Mouse (Mus musculus): ENCODE measurements around the gene Pstpip1. TPM values are rescaled to one million over a fixed set of nuclear protein-coding genes. Genes with fewer than 3 reads are reported as not detected.

Gene Pstpip1
- polyA plus RNA-seq, 1 experiment from 2014 or later: 0.96 TPM

DNA sequence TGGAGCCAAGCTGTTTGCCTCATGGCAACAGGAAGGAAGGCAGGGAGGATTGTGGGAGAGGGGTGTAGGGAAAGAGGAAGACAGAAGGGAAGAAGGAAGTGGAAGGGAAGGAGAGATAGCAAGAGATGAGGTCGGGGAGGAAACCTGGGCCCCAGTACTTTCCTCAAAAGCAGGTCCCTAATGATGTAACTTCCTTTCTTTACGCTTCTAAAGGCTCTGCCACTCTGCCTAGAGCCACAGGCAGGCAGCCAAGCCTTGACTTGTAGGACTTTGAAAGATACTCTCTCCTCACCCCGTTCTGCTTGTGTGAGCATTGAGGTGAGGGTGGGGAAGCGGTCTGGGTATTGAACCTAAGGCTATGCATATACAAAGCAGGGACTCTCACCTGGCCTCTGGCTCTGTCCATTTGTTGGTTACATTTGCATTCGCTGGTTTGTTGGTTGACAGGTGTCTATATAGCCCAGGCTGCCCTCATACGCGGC, 10.3 kb downstream of the Pstpip1 start:
- H3K9me3 ChIP-seq (ENCODE audit: low read length): no peaks in the 10 kb centered on the region
- no peak overlapping the region for H3K4me3 ChIP-seq (ENCODE audit: low read length)
- H3K36me3 ChIP-seq (ENCODE audit: insufficient read depth, low read length): no peaks in the 10 kb centered on the region
- no peak overlapping the region for H3K9ac ChIP-seq (replicated peaks; ENCODE audit: low read length)
- ATAC-seq (ENCODE audit: low FRiP score, low TSS enrichment): no peak
- no peak overlapping the region for H3K27ac ChIP-seq (ENCODE audit: low read length)
- peaks cover 7% of the 10 kb centered on the region for H3K4me1 ChIP-seq (ENCODE audit: insufficient read depth, low read length)
- H3K4me2 ChIP-seq (replicated peaks; ENCODE audit: low read depth, low read length): no peak overlapping the region
- H3K27me3 ChIP-seq (ENCODE audit: insufficient read depth, low read length): no peaks in the 10 kb centered on the region
- 89% methylated on average over 7 of the region's 7 CpGs for WGBS

DNA sequence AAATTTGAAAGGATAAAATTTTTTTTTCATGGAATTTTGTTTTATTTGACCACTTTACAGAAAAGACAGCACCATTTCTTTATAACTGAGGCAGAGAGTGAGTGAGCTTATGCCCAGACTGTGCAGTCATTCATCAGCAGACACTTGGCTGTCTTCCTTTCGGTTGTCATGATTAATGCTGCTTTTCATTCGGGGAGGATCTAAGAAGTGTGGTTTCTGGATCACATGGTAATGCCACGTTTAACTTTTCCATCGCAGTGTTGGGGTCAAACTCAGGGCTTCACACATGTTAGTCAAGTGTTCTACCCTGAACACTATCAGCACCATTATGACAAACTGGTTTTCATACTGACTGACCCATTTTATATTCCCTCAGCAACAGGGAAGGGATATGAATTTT, 11.3 kb downstream of the Pstpip1 start:
- H3K4me2 ChIP-seq (replicated peaks; ENCODE audit: low read depth, low read length): no peak overlapping the region
- no peaks in the 10 kb centered on the region for H3K9me3 ChIP-seq (ENCODE audit: low read length)
- H3K9ac ChIP-seq (replicated peaks; ENCODE audit: low read length): no peak overlapping the region
- no peaks in the 10 kb centered on the region for H3K36me3 ChIP-seq (ENCODE audit: insufficient read depth, low read length)
- H3K4me3 ChIP-seq (ENCODE audit: low read length): no peak overlapping the region
- H3K27ac ChIP-seq (ENCODE audit: low read length): no peak overlapping the region
- H3K27me3 ChIP-seq (ENCODE audit: insufficient read depth, low read length): no peaks in the 10 kb centered on the region
- H3K4me1 ChIP-seq (ENCODE audit: insufficient read depth, low read length): peaks cover 10% of the 10 kb centered on the region
- ATAC-seq (ENCODE audit: low FRiP score, low TSS enrichment): no peak
- WGBS: 27% methylated on average over 4 of the region's 4 CpGs

DNA sequence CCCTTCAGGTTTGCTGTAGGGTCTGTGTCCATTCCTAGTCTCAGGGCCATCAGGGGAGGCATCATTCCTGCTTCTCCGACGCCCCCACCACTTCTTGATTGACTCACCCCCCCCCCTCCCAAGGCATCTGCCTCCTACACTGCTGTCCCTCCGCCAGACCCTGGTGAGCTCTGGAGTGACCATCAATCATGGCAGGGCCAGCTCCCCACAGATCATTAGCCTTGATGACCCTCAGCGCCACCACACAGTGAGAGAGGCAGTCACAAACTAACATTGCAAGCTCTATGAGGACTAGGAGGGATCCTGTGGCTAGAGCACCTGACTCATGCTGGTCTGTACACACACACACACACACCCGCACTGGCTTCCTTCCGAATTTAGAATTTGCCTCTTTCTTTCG, 15.2 kb downstream of the Pstpip1 start:
- H3K36me3 ChIP-seq (ENCODE audit: insufficient read depth, low read length): no peaks in the 10 kb centered on the region
- peak; percentile 88 for ATAC-seq (ENCODE audit: low FRiP score, low TSS enrichment)
- WGBS: 19% methylated on average over 7 of the region's 7 CpGs

DNA sequence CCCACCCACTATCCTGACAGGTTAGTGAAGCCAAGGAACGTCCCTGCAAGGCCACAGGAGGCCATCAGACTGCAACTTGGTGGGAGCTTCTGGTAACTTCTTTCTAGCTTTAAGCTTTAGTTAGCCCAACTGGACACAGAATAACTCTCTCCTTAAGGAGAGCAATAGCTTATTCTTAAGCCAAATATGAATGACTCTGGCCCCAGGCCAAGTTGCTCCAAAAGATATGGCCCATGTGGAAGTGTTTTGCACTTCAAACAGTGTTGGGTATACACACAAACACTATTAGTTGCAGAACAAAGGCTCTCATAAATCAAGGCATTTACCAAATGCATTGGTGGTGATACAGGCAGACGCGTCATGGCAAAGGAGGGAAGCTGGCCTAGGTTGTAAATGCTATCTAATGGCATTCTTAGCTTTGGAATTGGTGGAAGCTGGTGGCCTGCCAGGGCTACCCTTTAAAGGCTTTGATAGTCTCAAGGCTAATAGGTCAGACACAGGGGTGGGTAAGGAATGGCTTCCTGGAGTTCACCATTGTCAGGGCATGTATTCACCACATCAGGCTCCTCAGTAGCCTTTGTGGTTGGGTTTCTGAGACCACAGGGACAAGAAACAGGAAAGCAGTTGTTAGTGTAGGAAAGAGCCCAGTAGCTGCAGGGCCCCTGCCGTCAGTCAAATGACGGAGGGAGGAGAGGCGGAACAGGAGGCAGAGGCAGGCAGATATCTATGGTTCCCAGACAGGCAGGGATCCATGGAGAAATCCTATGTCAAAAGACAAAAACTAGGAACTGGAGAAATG, 16.7 kb downstream of the Pstpip1 start:
- no peak for ATAC-seq (ENCODE audit: low FRiP score, low TSS enrichment)
- no peaks in the 10 kb centered on the region for H3K27me3 ChIP-seq (ENCODE audit: insufficient read depth, low read length)
- no peak overlapping the region for H3K4me2 ChIP-seq (replicated peaks; ENCODE audit: low read depth, low read length)
- H3K4me1 ChIP-seq (ENCODE audit: insufficient read depth, low read length): peaks cover 15% of the 10 kb centered on the region
- no peaks in the 10 kb centered on the region for H3K36me3 ChIP-seq (ENCODE audit: insufficient read depth, low read length)
- no peak overlapping the region for H3K27ac ChIP-seq (ENCODE audit: low read length)
- 77% methylated on average over 6 of the region's 6 CpGs for WGBS
- no peaks in the 10 kb centered on the region for H3K9me3 ChIP-seq (ENCODE audit: low read length)
- H3K9ac ChIP-seq (replicated peaks; ENCODE audit: low read length): no peak overlapping the region
- H3K4me3 ChIP-seq (ENCODE audit: low read length): no peak overlapping the region

More for the DNA sequence above, 15.2 kb downstream of the Pstpip1 start:
- Histone ChIP-seq H3K27ac (ENCODE audit: low read length) (no peak overlapping the region), H3K9me3 (ENCODE audit: low read length) (no peaks in the 10 kb centered on the region), H3K4me1 (ENCODE audit: insufficient read depth, low read length) (peaks cover 15% of the 10 kb centered on the region), H3K27me3 (ENCODE audit: insufficient read depth, low read length) (no peaks in the 10 kb centered on the region), H3K4me3 (ENCODE audit: low read length) (no peak overlapping the region), H3K9ac (replicated peaks; ENCODE audit: low read length) (no peak overlapping the region), H3K4me2 (replicated peaks; ENCODE audit: low read depth, low read length) (no peak overlapping the region)

DNA sequence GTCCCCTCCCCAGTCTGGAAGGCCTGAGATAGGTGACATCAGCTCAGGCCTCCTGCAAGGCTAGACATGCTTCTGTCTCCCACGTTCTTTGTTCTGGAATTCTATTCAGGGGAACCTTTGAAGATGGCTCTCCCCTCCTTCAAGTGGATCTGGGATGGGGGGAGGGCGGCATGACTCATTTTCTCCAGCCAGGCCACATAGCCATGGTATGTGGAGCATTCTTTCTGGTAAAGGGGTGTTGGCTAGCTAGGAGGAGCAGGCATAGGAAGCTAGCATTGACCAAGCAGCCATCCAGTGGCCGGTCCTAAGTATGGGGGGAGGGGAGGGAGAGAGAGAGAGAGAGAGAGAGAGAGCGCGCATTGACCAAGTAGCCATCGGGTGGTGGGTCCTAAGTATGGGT, 17.8 kb downstream of the Pstpip1 start:
- H3K27ac ChIP-seq (ENCODE audit: low read length): no peak overlapping the region
- H3K36me3 ChIP-seq (ENCODE audit: insufficient read depth, low read length): no peaks in the 10 kb centered on the region
- H3K4me1 ChIP-seq (ENCODE audit: insufficient read depth, low read length): peaks cover 15% of the 10 kb centered on the region
- WGBS: 79% methylated on average over 6 of the region's 6 CpGs
- no peak for ATAC-seq (ENCODE audit: low FRiP score, low TSS enrichment)
- H3K4me2 ChIP-seq (replicated peaks; ENCODE audit: low read depth, low read length): no peak overlapping the region
- H3K4me3 ChIP-seq (ENCODE audit: low read length): no peak overlapping the region
- H3K9me3 ChIP-seq (ENCODE audit: low read length): no peaks in the 10 kb centered on the region
- H3K27me3 ChIP-seq (ENCODE audit: insufficient read depth, low read length): no peaks in the 10 kb centered on the region
- H3K9ac ChIP-seq (replicated peaks; ENCODE audit: low read length): no peak overlapping the region

DNA sequence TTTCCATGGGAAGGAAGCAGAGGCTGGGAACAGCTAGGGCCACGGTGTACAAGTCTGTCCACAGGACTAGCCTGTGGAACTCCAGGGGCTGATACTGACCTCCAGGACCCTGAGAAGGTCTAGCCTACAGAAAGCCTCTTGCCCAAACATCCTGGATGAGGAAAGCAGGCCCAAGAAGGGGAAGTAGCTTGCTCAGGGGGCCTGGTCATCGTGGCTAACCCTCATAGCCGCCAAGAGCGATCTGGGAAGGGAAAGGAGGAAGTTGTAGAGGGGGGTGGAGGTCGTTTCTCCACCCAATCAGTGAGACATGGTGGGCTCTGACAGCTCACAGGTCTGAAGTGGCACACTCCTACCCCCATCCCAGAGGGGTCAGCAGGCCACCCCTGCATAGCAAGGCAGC, 18.4 kb downstream of the Pstpip1 start:
- peaks cover 15% of the 10 kb centered on the region for H3K4me1 ChIP-seq (ENCODE audit: insufficient read depth, low read length)
- no peak for ATAC-seq (ENCODE audit: low FRiP score, low TSS enrichment)
- H3K36me3 ChIP-seq (ENCODE audit: insufficient read depth, low read length): no peaks in the 10 kb centered on the region
- H3K4me3 ChIP-seq (ENCODE audit: low read length): no peak overlapping the region
- H3K9ac ChIP-seq (replicated peaks; ENCODE audit: low read length): no peak overlapping the region
- H3K4me2 ChIP-seq (replicated peaks; ENCODE audit: low read depth, low read length): no peak overlapping the region
- 76% methylated on average over 5 of the region's 5 CpGs for WGBS
- H3K9me3 ChIP-seq (ENCODE audit: low read length): no peaks in the 10 kb centered on the region
- H3K27me3 ChIP-seq (ENCODE audit: insufficient read depth, low read length): no peaks in the 10 kb centered on the region
- no peak overlapping the region for H3K27ac ChIP-seq (ENCODE audit: low read length)

DNA sequence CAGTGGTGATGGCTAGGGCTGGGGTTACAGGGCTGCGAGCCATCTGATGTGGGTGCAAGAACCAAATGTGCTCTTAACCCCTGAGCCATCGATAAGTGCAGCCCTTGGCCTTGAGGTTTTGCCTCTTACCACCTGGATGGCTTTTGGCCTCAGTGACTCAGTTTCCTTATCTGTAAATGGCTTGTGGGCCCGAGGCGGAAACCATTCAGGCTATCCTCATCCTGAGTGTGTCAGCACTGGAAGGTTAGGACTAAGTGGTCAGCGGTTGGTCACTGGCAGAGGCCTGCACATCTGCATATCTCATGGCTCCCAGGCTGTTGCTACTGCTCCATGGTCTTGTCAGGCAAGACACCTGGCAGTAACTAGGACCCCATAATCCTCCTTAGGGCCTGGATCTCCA, 28.3 kb downstream of the Pstpip1 start:
- H3K4me3 ChIP-seq (ENCODE audit: low read length): no peak overlapping the region
- peaks cover 13% of the 10 kb centered on the region; the same call in 1 of the 2 replicates for H3K4me1 ChIP-seq (ENCODE audit: insufficient read depth, low read length)
- no peak overlapping the region for H3K27ac ChIP-seq (ENCODE audit: low read length)
- 82% methylated on average over 5 of the region's 5 CpGs for WGBS
- no peak overlapping the region for H3K4me2 ChIP-seq (replicated peaks; ENCODE audit: low read depth, low read length)
- H3K9me3 ChIP-seq (ENCODE audit: low read length): no peaks in the 10 kb centered on the region
- no peaks in the 10 kb centered on the region for H3K36me3 ChIP-seq (ENCODE audit: insufficient read depth, low read length)
- H3K9ac ChIP-seq (replicated peaks; ENCODE audit: low read length): no peak overlapping the region
- no peak for ATAC-seq (ENCODE audit: low FRiP score, low TSS enrichment)
- no peaks in the 10 kb centered on the region for H3K27me3 ChIP-seq (ENCODE audit: insufficient read depth, low read length)

DNA sequence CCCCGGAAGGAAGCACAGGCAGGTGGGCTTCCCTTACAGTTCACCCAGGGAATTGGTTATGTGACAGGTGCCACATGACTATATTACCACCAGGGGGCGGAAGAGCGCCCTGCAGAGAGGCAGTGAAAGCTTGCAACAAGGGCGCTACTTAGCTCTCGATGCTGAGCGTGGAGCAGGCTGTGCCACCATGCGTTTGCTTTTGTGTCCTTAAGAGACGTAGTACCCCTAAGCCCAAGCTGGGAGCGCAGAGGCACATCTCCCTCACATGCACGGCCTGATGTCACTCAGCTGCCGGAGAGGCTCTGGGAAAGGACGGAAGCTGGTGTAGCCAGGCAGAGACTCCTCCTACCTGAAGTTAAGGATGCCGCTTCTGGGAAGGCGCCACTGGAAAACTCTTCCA, 28.8 kb downstream of the Pstpip1 start:
- H3K27me3 ChIP-seq (ENCODE audit: insufficient read depth, low read length): no peaks in the 10 kb centered on the region
- peak; percentile 26 for ATAC-seq (ENCODE audit: low FRiP score, low TSS enrichment)
- H3K9ac ChIP-seq (replicated peaks; ENCODE audit: low read length): peak overlapping the region; percentile 53

DNA sequence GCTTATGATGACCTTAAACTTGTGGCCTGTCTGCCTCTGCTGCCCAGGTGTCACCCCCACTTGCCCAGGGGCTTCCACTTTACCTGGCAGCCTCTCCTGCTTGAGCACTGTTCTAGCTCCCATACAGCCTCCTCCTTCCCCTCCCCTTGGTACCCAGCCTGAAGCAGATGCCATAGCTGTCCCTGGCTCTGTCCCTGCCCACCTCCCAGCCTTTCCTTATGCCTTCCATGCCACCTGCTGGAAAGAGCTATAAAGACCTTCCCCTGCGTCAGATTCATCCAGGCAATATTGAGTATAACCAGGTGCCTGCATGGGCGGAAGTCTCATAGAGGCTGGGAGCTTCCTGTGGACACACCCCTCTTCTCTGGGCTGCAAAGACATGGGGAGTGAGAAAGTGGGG, 29.9 kb downstream of the Pstpip1 start:
- Histone ChIP-seq H3K36me3 (ENCODE audit: insufficient read depth, low read length) (no peaks in the 10 kb centered on the region), H3K27ac (ENCODE audit: low read length) (no peak overlapping the region), H3K9ac (replicated peaks; ENCODE audit: low read length) (no peak overlapping the region), H3K4me1 (ENCODE audit: insufficient read depth, low read length) (peaks cover 17% of the 10 kb centered on the region), H3K4me2 (replicated peaks; ENCODE audit: low read depth, low read length) (no peak overlapping the region), H3K27me3 (ENCODE audit: insufficient read depth, low read length) (no peaks in the 10 kb centered on the region), H3K9me3 (ENCODE audit: low read length) (no peaks in the 10 kb centered on the region), H3K4me3 (ENCODE audit: low read length) (no peak overlapping the region)
- no peak for ATAC-seq (ENCODE audit: low FRiP score, low TSS enrichment)
- WGBS: 73% methylated on average over 2 of the region's 2 CpGs

More for the DNA sequence above, 28.8 kb downstream of the Pstpip1 start:
- Histone ChIP-seq H3K9me3 (ENCODE audit: low read length) (no peaks in the 10 kb centered on the region), H3K27ac (ENCODE audit: low read length) (no peak overlapping the region), H3K36me3 (ENCODE audit: insufficient read depth, low read length) (no peaks in the 10 kb centered on the region), H3K4me2 (replicated peaks; ENCODE audit: low read depth, low read length) (peak overlapping the region; percentile 73), H3K4me1 (ENCODE audit: insufficient read depth, low read length) (peaks cover 13% of the 10 kb centered on the region; the same call in 1 of the 2 replicates), H3K4me3 (ENCODE audit: low read length) (peak overlapping the region; percentile 43)
- 2% methylated on average over 14 of the region's 14 CpGs for WGBS

DNA sequence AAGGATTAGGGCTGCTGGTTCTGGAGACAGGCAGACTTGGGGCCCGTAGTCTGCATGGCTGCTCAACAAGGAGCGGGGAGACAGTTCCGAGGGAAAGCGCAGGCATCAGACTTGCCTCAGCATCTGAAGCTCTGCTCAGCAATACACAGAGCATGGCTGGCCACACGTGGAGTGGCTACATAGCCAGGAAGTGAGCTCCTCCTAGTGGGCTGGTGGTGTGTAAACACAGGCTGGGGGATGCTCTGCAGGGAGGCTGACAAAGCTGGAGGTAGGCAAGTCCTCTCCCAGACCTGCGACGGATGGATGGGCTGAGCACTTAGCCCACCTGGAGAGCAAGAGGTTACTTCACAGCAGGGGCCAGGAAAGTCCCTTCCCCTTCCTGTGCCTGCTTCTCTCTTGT, 31.3 kb downstream of the Pstpip1 start:
- H3K4me2 ChIP-seq (replicated peaks; ENCODE audit: low read depth, low read length): 0 out of 2 replicates have a peak overlapping the region, but pooled peaks have one; percentile 28

More for the DNA sequence above, 31.3 kb downstream of the Pstpip1 start:
- WGBS: 32% methylated on average over 7 of the region's 7 CpGs
- Histone ChIP-seq H3K4me1 (ENCODE audit: insufficient read depth, low read length) (peaks cover 19% of the 10 kb centered on the region), H3K27me3 (ENCODE audit: insufficient read depth, low read length) (no peaks in the 10 kb centered on the region), H3K4me3 (ENCODE audit: low read length) (no peak overlapping the region), H3K9me3 (ENCODE audit: low read length) (no peaks in the 10 kb centered on the region), H3K36me3 (ENCODE audit: insufficient read depth, low read length) (no peaks in the 10 kb centered on the region), H3K27ac (ENCODE audit: low read length) (no peak overlapping the region), H3K9ac (replicated peaks; ENCODE audit: low read length) (peak overlapping the region; percentile 35; the same call in 1 of the 2 replicates)
- ATAC-seq (ENCODE audit: low FRiP score, low TSS enrichment): no peak
